Mouse (Mus musculus): ENCODE results near the gene Ergic1. TPM values are rescaled to one million over a fixed set of nuclear protein-coding genes. Genes with fewer than 3 reads are reported as not detected.

Gene Ergic1
- polyA plus RNA-seq, 1 experiment from 2014 or later, result 33.8 TPM

- H3K9me3 ChIP-seq (replicated peaks), result no peaks in the 10 kb centered on the region
- H3K4me3 ChIP-seq (replicated peaks), result no peak overlapping the region
- WGBS (ENCODE audit: insufficient replicate concordance), result 56% methylated on average over 12 of the region's 12 CpGs
- H3K36me3 ChIP-seq (replicated peaks), result peaks cover 1% of the 10 kb centered on the region; the same call in 1 of the 2 replicates
- H3K9ac ChIP-seq, result no peak overlapping the region
- peak; percentile 45; the same call in 1 of the 2 replicates for ATAC-seq (ENCODE audit: insufficient read depth)
- H3K27me3 ChIP-seq, result no peaks in the 10 kb centered on the region
- H3K27ac ChIP-seq (replicated peaks), result no peak overlapping the region
- no peak overlapping the region; the same call in 1 of the 2 replicates for H3K4me2 ChIP-seq
- H3K4me1 ChIP-seq (replicated peaks), result peaks cover 41% of the 10 kb centered on the region
These were observed 14.7 kb downstream of the Ergic1 start for GRCm38 (mm10) chr17:26575786-26576690.

DNA sequence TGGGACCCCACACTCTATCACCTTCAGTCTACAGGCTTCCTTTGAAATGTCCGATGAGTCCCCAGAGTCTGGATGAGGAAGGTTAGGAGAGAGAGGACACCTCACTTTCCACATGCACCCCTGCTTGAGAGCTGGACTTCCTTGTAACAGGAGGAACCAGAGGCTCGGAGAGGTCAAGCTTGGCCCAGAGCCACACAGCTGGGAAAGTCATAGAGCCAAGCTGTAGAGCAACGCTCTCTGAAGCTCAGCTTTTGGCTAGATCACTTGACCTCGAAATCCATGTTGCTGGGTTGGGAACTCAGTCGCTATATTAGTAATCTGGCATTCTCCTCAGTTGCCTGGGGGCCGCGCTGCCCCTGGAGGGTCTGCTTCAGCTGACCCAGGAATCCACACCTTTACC, 15.5 kb downstream of the Ergic1 start:
- H3K36me3 ChIP-seq (replicated peaks), result peaks cover 9% of the 10 kb centered on the region
- H3K4me1 ChIP-seq (replicated peaks), result peaks cover 33% of the 10 kb centered on the region
- H3K9ac ChIP-seq, result no peak overlapping the region
- H3K27me3 ChIP-seq, result no peaks in the 10 kb centered on the region
- H3K4me3 ChIP-seq (replicated peaks), result no peak overlapping the region
- no peak for ATAC-seq (ENCODE audit: insufficient read depth)
- no peak overlapping the region for H3K27ac ChIP-seq (replicated peaks)
- no peak overlapping the region for H3K4me2 ChIP-seq
- WGBS (ENCODE audit: insufficient replicate concordance), result 74% methylated on average over 7 of the region's 7 CpGs
- no peaks in the 10 kb centered on the region for H3K9me3 ChIP-seq (replicated peaks)

- WGBS (ENCODE audit: insufficient replicate concordance), result 77% methylated on average over 11 of the region's 11 CpGs
- Histone ChIP-seq H3K27me3 (no peaks in the 10 kb centered on the region), H3K4me3 (replicated peaks) (no peak overlapping the region), H3K4me2 (no peak overlapping the region), H3K9me3 (replicated peaks) (no peaks in the 10 kb centered on the region), H3K9ac (no peak overlapping the region), H3K27ac (replicated peaks) (no peak overlapping the region), H3K4me1 (replicated peaks) (peaks cover 30% of the 10 kb centered on the region), H3K36me3 (replicated peaks) (peaks cover 10% of the 10 kb centered on the region)
- no peak for ATAC-seq (ENCODE audit: insufficient read depth)
These were observed 16.0 kb downstream of the Ergic1 start for GRCm38 (mm10) chr17:26577309-26577708.

DNA sequence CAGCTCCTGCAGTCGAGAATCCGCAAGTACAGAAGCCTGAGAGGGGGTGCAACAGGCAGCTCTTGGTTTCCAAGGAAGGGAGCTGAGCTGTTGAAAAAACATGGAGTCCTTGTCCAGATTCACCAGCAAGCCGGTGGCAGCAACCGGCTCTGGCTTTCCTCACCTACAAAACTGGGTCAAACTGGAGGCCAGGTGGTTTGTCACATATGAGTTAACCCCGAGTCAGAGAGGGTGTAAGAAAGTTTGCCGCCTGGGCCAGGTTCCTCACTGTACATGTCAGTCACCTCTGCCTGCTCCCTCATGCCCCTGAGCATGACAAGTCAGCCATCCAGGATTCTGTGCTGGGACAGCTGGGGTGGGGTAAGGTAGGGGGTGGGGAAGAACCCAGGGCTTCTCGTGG, 16.9 kb downstream of the Ergic1 start:
- Histone ChIP-seq H3K4me2 (no peak overlapping the region), H3K27me3 (no peaks in the 10 kb centered on the region), H3K36me3 (replicated peaks) (peaks cover 10% of the 10 kb centered on the region), H3K9me3 (replicated peaks) (no peaks in the 10 kb centered on the region), H3K4me3 (replicated peaks) (no peak overlapping the region), H3K9ac (no peak overlapping the region), H3K27ac (replicated peaks) (no peak overlapping the region), H3K4me1 (replicated peaks) (peaks cover 35% of the 10 kb centered on the region)
- ATAC-seq (ENCODE audit: insufficient read depth), result no peak
- 75% methylated on average over 7 of the region's 7 CpGs for WGBS (ENCODE audit: insufficient replicate concordance)

DNA sequence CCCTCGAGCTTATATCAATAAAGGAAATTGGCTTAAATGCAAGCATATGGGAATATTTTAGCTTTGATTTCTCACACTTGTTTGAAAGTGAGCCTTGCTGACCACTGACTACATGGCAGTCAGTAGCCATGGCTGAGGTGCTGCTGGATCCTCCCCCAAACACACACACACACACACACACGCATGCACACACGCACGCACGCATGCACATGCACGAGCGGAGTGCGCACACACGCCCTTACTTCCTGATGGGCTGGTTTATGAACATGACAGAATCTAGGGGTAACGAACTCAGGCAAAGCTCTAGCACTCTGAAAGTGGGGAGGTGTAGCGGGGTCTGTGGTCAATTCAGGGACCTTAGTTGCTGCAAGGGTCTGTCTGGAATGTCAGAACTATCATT, 17.5 kb downstream of the Ergic1 start:
- H3K9me3 ChIP-seq (replicated peaks), result no peaks in the 10 kb centered on the region
- H3K4me3 ChIP-seq (replicated peaks), result no peak overlapping the region
- peaks cover 42% of the 10 kb centered on the region for H3K4me1 ChIP-seq (replicated peaks)
- H3K9ac ChIP-seq, result no peak overlapping the region
- no peak overlapping the region for H3K4me2 ChIP-seq
- no peak for ATAC-seq (ENCODE audit: insufficient read depth)
- H3K27ac ChIP-seq (replicated peaks), result no peak overlapping the region
- WGBS (ENCODE audit: insufficient replicate concordance), result 81% methylated on average over 11 of the region's 11 CpGs
- no peaks in the 10 kb centered on the region for H3K27me3 ChIP-seq
- H3K36me3 ChIP-seq (replicated peaks), result peaks cover 10% of the 10 kb centered on the region

GRCm38 (mm10) chr17:26579396-26579795, 18.1 kb downstream of the Ergic1 start:
- Histone ChIP-seq H3K9me3 (replicated peaks) (no peaks in the 10 kb centered on the region), H3K4me2 (no peak overlapping the region), H3K4me1 (replicated peaks) (peaks cover 48% of the 10 kb centered on the region), H3K27ac (replicated peaks) (no peak overlapping the region), H3K4me3 (replicated peaks) (no peak overlapping the region), H3K36me3 (replicated peaks) (peaks cover 10% of the 10 kb centered on the region), H3K27me3 (no peaks in the 10 kb centered on the region), H3K9ac (no peak overlapping the region)
- ATAC-seq (ENCODE audit: insufficient read depth), result no peak
- 71% methylated on average over 6 of the region's 6 CpGs for WGBS (ENCODE audit: insufficient replicate concordance)

- H3K4me3 ChIP-seq (replicated peaks), result no peak overlapping the region
- WGBS (ENCODE audit: insufficient replicate concordance), result 67% methylated on average over 3 of the region's 3 CpGs
- H3K36me3 ChIP-seq (replicated peaks), result peaks cover 10% of the 10 kb centered on the region
- no peak overlapping the region for H3K4me2 ChIP-seq
- H3K9me3 ChIP-seq (replicated peaks), result no peaks in the 10 kb centered on the region
- H3K9ac ChIP-seq, result no peak overlapping the region
- no peak overlapping the region for H3K27ac ChIP-seq (replicated peaks)
- H3K4me1 ChIP-seq (replicated peaks), result peaks cover 42% of the 10 kb centered on the region
- H3K27me3 ChIP-seq, result no peaks in the 10 kb centered on the region
- no peak for ATAC-seq (ENCODE audit: insufficient read depth)
These were observed 19.6 kb downstream of the Ergic1 start for GRCm38 (mm10) chr17:26580873-26581401.

DNA sequence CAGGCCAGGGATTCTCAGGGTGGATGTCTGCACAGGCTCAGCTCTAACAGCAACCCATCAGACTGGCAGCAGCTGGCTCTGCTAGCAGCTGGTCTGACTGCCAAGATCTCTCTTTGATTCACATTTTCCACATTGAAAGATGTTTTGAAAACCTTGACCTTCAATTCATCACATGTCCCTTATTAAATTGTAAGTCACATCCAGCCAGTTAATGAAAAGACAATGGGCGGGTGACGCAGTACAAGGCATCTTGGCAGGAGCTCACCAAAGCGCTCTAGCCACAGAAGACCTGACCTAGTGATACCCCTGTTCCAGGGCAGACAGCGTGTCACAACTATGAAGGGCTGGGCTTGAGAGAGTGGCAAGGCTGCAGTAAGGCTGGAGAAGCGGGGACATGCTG, 21.0 kb downstream of the Ergic1 start:
- Histone ChIP-seq H3K4me2 (no peak overlapping the region), H3K4me1 (replicated peaks) (peaks cover 29% of the 10 kb centered on the region), H3K4me3 (replicated peaks) (no peak overlapping the region), H3K36me3 (replicated peaks) (peaks cover 10% of the 10 kb centered on the region), H3K9me3 (replicated peaks) (no peaks in the 10 kb centered on the region), H3K27ac (replicated peaks) (no peak overlapping the region), H3K9ac (no peak overlapping the region), H3K27me3 (no peaks in the 10 kb centered on the region)
- no peak for ATAC-seq (ENCODE audit: insufficient read depth)
- WGBS (ENCODE audit: insufficient replicate concordance), result 84% methylated on average over 5 of the region's 5 CpGs

GRCm38 (mm10) chr17:26583056-26583455, 21.8 kb downstream of the Ergic1 start:
- Histone ChIP-seq H3K4me3 (replicated peaks) (no peak overlapping the region), H3K27me3 (no peaks in the 10 kb centered on the region), H3K27ac (replicated peaks) (peak overlapping the region; percentile 64; the same call in 1 of the 2 replicates), H3K9me3 (replicated peaks) (no peaks in the 10 kb centered on the region), H3K9ac (no peak overlapping the region), H3K4me2 (no peak overlapping the region), H3K36me3 (replicated peaks) (peaks cover 10% of the 10 kb centered on the region), H3K4me1 (replicated peaks) (peaks cover 27% of the 10 kb centered on the region)
- WGBS (ENCODE audit: insufficient replicate concordance), result 81% methylated on average over 9 of the region's 9 CpGs
- no peak for ATAC-seq (ENCODE audit: insufficient read depth)

GRCm38 (mm10) chr17:26583606-26584005, 22.3 kb downstream of the Ergic1 start:
- Histone ChIP-seq H3K27me3 (no peaks in the 10 kb centered on the region), H3K9ac (no peak overlapping the region), H3K4me1 (replicated peaks) (peaks cover 27% of the 10 kb centered on the region), H3K36me3 (replicated peaks) (peaks cover 10% of the 10 kb centered on the region; the same call in 1 of the 2 replicates), H3K4me3 (replicated peaks) (no peak overlapping the region), H3K9me3 (replicated peaks) (no peaks in the 10 kb centered on the region), H3K4me2 (no peak overlapping the region), H3K27ac (replicated peaks) (peak overlapping the region; percentile 64)
- WGBS (ENCODE audit: insufficient replicate concordance), result 83% methylated on average over 6 of the region's 6 CpGs
- no peak for ATAC-seq (ENCODE audit: insufficient read depth)

DNA sequence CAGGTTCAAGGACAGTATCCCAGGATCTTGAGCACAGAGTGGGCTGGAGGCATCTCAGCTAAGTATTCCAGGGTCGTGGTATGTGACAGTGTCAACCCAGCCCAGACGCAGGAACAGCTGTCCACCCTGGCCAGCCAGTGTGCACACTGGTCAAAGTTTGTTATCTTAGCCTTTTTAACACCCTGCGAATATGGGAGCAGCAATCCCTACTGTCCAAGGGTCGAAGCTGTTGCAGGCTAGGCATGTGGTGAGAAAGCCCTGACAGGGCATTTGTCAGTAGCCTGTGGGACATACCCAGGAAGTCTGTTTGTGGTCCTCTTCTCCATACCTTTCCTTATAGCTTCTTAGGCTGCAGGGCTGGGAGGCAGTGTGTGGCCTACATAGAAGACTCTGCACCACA, 22.8 kb downstream of the Ergic1 start:
- Histone ChIP-seq H3K4me2 (no peak overlapping the region), H3K27me3 (no peaks in the 10 kb centered on the region), H3K9ac (no peak overlapping the region), H3K9me3 (replicated peaks) (no peaks in the 10 kb centered on the region), H3K4me1 (replicated peaks) (peaks cover 27% of the 10 kb centered on the region), H3K27ac (replicated peaks) (peak overlapping the region; percentile 64), H3K36me3 (replicated peaks) (peaks cover 10% of the 10 kb centered on the region; the same call in 1 of the 2 replicates), H3K4me3 (replicated peaks) (no peak overlapping the region)
- 50% methylated on average over 4 of the region's 4 CpGs for WGBS (ENCODE audit: insufficient replicate concordance)
- peak; percentile 68 for ATAC-seq (ENCODE audit: insufficient read depth)
